Mouse (Mus musculus) liver, embryonic 18 days (tissue): ENCODE data around the gene Vmn1r56. TPM values are rescaled to one million over a fixed set of nuclear protein-coding genes. Genes with fewer than 3 reads are reported as not detected.

Experiments
- polyA plus RNA-seq: library from polyadenylated mRNA; depleted of rRNA; stranded (reverse); fragments of >200 nt; gene quantifications from 2 replicates; pipeline ENCODE4 v1.2.3, GENCODE M21; 2012; rRNA removed

Vmn1r56 gene
- polyA plus RNA-seq: not detected in 2 replicates

DNA sequence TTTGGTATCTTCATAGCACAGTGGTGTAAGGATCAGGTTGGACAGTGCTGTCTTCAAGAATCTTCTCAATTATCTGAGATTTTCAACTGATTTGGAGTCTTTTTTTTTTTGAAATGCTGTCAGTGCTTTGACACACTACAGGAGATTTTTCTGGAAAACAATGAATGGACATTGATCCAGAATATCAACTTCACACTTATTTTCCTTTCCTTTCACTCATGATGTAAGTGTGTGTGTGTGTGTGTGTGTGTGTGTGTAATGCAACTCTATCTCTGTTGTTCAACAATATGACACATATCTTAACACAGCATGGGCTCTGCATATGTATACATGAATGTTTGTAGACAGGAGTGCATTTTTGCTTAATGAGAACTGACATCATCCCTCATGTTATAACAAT lies at the start of gene Vmn1r56:
Gene Vmn1r56, minus strand, starts transcription at position 101 of the 400 bp plus-strand sequence.

DNA sequence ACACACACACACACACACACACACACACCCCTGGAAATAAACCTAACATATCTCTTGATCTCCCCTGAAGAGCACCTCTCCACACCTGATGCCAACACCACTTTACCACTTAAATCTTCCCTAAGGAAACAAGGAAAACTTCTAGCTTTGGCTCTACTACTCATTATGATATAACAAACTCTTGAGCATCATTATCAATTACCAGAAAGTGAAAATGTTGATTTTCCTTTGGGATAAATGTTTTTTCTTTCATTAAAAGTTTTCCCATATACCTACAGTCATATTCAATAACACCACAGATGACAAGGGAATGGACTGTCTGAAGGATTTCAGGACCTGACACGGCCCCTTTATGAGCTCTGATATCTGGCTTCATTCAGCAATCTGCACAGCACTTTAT lies 21.6 kb upstream of the Vmn1r56 start, which contains the start of gene Vmn1r57:
Gene Vmn1r57, plus strand, starts transcription at position 301 of the 400 bp plus-strand sequence.

DNA sequence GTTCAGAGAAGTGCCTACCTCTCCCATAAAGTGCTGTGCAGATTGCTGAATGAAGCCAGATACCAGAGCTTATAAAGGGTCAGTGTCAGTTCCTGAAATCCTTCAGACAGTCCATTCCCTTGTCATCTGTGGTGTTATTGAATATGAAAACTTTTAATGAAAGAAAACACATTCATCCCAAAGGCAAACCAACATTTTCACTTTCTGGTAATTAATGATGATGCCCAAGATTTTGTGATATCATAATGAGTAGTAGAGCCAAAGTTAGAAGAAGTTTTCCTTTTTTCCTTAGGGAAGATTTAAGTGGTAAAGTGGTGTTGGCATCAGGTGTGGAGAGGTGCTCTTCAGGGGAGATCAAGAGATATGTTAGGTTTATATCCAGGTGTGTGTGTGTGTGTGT lies 47.0 kb downstream of the Vmn1r56 start, which contains the start of gene Vmn1r55:
Gene Vmn1r55, minus strand, starts transcription at position 101 of the 400 bp plus-strand sequence.

Other genes with a start within 250 kb of the Vmn1r56 start
- 0.06 TPM in 1 of 2 replicates, not detected in the other for gene Sbk2, start 232.3 kb downstream of the Vmn1r56 start, polyA plus RNA-seq
- 0.01 TPM in 2 replicates for gene Sbk3, start 225.6 kb downstream of the Vmn1r56 start, polyA plus RNA-seq
- gene Zfp579, start 200.6 kb downstream of the Vmn1r56 start, polyA plus RNA-seq: 8.2 and 11.4 TPM in 2 replicates
- 10.6 and 11.9 TPM in 2 replicates for gene Zfp524, start 182.3 kb downstream of the Vmn1r56 start, polyA plus RNA-seq
- 11.8 and 13.2 TPM in 2 replicates for gene Fiz1, start 182.1 kb downstream of the Vmn1r56 start, polyA plus RNA-seq
- gene Gm44973, start 181.3 kb downstream of the Vmn1r56 start, polyA plus RNA-seq: 0.10 TPM in 1 of 2 replicates, not detected in the other
- gene Zfp865, start 176.4 kb downstream of the Vmn1r56 start, polyA plus RNA-seq: 5.6 and 7.4 TPM in 2 replicates
- 0.32 and 0.41 TPM in 2 replicates for gene Ccdc106, start 176.2 kb downstream of the Vmn1r56 start, polyA plus RNA-seq
- not detected in 2 replicates for gene 4632433K11Rik, start 162.6 kb downstream of the Vmn1r56 start, polyA plus RNA-seq
- gene Zfp784, start 158.3 kb downstream of the Vmn1r56 start, polyA plus RNA-seq: 1.6 and 1.7 TPM in 2 replicates
- gene Zfp580, start 145.2 kb downstream of the Vmn1r56 start, polyA plus RNA-seq: 1.6 TPM in 2 replicates
- 90.0 and 99.7 TPM in 2 replicates for gene U2af2, start 134.6 kb downstream of the Vmn1r56 start, polyA plus RNA-seq
- gene Epn1, start 116.5 kb downstream of the Vmn1r56 start, polyA plus RNA-seq: 42.2 and 48.3 TPM in 2 replicates
- not detected in 2 replicates for gene Rfpl4, start 79.8 kb downstream of the Vmn1r56 start, polyA plus RNA-seq
- 0.56 and 0.59 TPM in 2 replicates for gene Rasl2-9, start 70.8 kb downstream of the Vmn1r56 start, polyA plus RNA-seq
- not detected in 2 replicates for gene Vmn1r55, start 47.1 kb downstream of the Vmn1r56 start, polyA plus RNA-seq
- gene Vmn1r57, start 21.7 kb upstream of the Vmn1r56 start, polyA plus RNA-seq: not detected in 2 replicates
- not detected in 2 replicates for gene Gm5065, start 153.8 kb upstream of the Vmn1r56 start, polyA plus RNA-seq
- not detected in 2 replicates for gene Nlrp2, start 154.3 kb upstream of the Vmn1r56 start, polyA plus RNA-seq
- gene Vmn1r58, start 216.6 kb upstream of the Vmn1r56 start, polyA plus RNA-seq: not detected in 2 replicates